Mouse (Mus musculus) gastrocnemius, adult 8-10 months (tissue): ENCODE measurements at regions not wholly inside any gene's neighbourhood (a gene's known extent, or its start where the extent isn't known, plus 50 kb on each side); places are given as distances from the start of the nearest gene placed in this dataset.

ENCODE experiments used
- DNase-seq, 2 experiments: peaks; one replicate each; pipeline ENCODE4 v3.0.0; 2022; ENCODE audit warnings: low spot score in 2 of 2

DNA sequence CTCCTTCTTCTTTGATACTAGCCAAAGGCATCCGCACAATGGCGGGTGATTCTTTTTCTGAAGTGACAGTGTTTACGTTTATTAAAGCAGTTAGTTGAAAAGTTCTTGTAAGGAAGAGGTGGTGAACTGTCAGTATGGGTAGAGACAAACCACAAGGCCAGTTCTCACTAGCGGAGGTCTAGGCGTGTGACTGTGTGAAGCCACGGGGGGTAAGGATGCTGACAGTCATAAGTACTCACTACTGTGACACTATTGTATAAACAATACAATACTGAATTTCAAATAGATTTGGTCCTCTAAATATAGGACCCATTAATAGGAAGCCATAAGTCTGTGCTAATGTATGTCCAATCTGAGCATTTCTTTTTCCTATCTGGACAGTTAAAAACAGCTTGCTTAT is 161.9 kb downstream of the Cxcl12 start:
- DNase-seq = no peak

- no peak for DNase-seq
These were observed 162.5 kb downstream of the Cxcl12 start for GRCm38 (mm10) chr6:117330726-117331360.

DNA sequence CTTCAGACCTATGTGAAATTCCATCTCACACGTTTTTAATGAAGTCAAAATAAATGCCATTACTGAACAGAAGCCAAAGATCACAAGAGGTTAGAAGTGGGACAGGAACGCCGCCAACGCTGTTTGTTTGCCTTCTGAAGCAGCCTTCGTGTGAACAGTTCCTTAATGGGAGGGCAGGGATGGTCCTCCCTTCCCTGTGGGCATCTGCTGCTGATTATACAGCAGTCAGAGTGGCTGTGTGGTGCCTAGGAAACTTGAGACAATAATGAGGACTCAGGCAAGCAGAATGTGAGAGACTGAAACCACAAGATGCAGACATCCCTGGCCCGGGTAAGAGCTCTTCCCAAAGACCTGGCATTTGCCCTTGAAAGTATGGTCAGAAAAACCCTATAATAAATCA is 164.3 kb downstream of the Cxcl12 start:
- DNase-seq = no peak

DNA sequence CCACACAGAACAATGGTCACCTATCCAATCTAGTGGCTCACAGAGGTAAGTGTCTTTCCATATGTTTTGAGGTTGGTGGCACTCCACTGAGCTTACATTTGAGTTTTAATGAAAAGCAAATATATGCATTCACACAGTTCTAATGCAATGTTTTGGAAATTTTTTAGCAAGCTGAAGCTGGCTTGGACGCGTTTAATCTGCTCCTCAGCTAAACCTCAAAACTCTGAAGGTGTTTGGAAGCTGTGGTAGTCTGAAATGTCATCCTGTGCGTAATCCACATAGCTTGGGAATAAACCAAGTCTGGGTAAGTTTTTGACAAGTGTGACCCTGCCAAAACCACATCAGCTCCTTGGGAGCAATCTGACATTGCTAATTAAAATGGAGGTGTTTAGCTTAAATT is 173.8 kb downstream of the Cxcl12 start:
- DNase-seq = no peak

GRCm38 (mm10) chr6:117347356-117347755 is 179.0 kb downstream of the Cxcl12 start:
- DNase-seq = no peak

GRCm38 (mm10) chr6:117351846-117352245 is 183.5 kb downstream of the Cxcl12 start:
- DNase-seq = no peak

DNA sequence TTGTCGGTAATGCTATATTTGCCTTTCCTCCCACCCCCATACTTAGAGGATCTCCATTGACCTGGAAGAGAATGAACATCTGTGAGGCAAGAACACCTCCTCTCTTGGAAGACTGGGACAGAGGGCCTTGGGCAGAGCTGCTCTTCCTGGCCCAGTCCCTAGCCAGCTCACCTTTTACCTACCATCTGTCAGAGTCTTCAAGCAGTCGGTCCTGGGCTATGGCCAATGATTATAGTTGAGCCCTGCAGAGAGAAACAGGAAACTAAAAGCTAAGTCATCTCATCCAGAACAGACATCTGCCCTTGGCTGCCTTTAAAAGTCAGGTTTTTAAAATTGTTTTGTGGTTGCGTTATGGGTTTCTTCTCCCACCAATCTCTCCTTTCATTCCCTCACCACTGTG is 184.8 kb downstream of the Cxcl12 start:
- no peak for DNase-seq

- no peak for DNase-seq
These were observed 187.8 kb downstream of the Cxcl12 start for GRCm38 (mm10) chr6:117356101-117356500.

GRCm38 (mm10) chr6:117359401-117359800 is 191.1 kb downstream of the Cxcl12 start:
- DNase-seq = no peak

DNA sequence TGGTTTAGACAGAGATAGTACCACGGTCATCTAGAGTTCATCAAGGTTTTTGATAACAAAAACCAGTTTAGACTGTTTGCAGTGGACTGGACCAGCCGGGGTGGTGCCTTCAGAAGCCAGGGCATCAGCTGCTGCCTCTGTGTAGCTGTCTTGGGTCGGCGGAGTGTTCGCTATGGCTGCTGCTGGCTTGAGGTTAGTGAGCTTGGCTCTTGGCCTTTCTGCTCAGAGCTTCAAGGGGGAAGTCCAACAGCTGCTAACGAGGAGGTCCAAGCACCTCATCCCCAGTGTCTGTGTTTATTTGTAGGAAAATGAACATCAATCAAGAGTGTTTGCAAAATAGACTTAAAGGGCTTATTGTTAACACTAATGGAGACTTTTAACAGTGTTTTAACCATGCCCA is 198.2 kb downstream of the Cxcl12 start:
- no peak for DNase-seq

- no peak for DNase-seq
These were observed 207.7 kb downstream of the Cxcl12 start for GRCm38 (mm10) chr6:117375989-117376388.

DNA sequence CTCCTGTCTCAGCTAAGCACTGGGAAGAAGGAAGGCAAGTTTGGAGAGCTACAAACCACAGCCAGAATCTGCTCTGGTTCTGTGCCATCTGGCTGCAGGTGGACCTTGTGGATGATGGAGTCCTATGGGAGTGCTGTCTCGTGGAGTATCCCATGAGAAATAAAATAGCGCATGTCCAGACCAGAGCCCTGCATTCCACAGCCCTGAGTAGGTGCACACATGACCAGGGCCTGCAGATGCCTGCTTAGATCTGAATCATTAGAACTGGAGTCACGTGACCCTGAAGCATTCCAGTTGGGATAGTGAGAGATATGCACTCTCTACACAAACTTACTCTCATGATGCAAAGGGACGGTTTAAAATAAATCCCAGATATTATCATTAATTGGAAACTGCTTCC is 211.6 kb downstream of the Cxcl12 start:
- peak; percentile 7 to 39 for DNase-seq

GRCm38 (mm10) chr6:117390233-117390848 is 222.0 kb downstream of the Cxcl12 start:
- no peak for DNase-seq

GRCm38 (mm10) chr6:117393480-117393879 is 225.1 kb downstream of the Cxcl12 start:
- no peak for DNase-seq

DNA sequence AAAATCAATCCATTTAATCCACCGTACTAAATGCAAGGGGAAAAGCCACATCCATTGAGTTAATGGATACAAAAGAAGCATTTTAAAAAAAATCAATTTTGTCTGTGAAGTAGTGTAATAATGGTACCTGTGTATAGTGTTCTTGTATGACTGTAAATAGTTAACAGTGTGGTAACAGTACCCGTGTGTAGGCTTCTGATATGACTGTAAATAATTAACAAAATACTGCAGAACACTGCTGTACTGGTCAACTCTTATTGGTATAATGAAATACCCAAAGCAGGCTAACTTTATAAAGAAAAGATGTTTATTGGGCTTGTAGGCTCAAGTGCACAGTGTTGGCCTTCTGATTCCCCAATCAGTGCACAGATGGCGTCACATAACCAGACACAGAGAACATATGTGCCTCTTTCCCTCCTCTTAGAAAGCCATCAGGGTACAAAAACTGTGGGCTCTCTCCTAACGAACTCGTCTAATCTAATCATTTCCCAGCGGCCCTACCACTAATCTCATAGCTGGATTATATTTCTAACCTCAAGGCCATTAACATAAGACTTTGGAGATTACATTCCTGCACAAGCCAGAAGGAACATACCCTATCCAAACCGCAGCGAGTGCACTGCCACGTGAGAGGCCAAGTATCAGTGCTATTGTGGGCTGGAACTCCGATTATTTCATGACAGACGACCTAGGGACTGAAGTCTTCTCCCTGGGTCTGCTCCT is 237.4 kb downstream of the Cxcl12 start:
- no peak for DNase-seq

DNA sequence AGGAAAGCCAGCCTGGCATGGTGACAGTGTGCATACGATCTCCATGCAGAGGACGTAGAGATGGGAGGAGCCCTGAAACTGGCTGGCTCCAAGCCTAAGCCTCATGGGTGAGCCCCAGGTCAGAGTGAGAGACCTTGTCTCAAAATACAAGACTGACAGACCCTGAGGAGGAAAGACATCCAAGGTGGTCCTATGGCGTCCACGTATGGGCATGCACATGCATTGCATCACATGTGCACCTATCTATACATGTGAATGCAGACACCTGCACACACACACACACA is 237.9 kb downstream of the Cxcl12 start:
- DNase-seq = no peak

DNA sequence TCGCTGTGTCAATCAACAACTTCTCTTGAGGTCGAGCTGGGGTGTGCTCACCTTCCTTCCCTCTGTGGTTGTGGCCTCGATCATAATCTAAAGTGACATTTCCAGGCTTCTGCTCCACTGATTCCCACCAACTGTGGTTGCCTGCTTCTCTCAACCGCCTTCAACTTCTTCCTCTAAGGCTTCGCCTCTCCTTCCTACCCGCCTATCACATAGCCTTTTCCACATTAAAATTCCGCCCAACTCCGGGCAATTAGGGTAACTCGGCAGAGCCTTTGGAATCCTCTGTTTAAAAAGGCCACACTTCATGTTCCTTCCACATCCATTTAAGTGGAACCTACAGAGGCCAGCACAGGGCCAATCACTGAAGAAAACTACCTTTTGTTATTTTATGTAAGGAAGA is 238.4 kb downstream of the Cxcl12 start:
- DNase-seq = no peak

GRCm38 (mm10) chr6:117407206-117407858 is 239.0 kb downstream of the Cxcl12 start:
- no peak for DNase-seq

DNA sequence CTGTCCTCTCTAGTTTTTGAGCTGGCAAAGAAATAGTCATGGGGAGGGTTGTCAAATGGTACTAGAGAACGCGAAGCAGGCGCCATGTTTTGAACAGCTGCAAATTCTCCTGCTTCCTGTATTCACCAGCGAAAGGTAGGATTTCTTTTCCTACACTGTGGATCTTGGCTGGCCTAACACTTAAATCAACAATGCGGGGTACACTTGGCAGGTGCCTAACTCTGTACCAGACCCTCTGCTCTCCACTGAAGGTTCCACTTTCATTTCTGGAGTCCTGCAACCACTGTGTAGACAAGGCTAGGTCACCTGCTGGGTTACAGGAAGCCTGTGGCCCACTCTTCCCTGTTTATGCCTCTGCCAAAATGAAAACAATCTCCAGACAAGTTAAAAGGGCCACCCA is 239.6 kb downstream of the Cxcl12 start:
- no peak for DNase-seq

GRCm38 (mm10) chr6:117408971-117409783 is 240.8 kb downstream of the Cxcl12 start:
- DNase-seq = no peak

DNA sequence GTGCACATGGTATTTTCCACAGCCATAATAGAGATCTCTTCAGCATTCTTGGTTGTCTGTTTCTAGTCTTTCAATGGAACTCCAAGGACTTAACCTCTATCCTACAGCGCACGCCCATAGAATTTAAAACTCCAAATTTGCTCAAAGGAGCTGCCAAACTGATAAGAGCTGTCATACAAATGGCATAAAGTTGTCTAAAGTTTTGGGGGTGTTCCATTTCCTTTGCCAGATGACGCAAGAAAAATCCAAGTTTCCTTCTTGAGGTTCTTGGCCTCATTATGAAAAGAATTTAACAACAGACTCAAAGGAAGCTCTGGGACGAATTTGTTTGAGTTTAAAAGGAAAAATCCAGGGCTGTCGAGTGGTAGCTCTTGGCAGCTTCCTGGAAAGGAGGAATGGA is 246.6 kb downstream of the Cxcl12 start:
- no peak for DNase-seq

DNA sequence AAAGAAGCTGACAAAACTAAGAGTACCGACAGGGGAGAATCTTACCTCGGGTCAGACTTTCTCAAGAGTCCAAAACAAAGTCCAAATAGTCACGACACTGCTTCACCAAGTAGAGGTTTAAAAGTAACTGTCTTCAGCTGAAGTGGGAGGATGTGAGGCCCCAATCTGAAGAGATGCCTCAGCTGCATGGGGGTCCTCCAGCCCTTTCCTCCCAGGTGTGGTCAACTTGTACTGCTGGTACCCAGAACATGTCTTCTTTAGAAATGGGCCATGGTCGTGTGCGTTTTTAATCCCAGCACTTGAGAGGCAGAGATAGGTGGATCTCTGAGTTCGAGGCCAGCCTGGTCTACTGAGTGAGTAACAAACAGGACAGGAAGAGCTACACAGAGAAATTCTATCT is 247.6 kb downstream of the Cxcl12 start:
- DNase-seq = no peak
